Mouse (Mus musculus) stomach, postnatal 0 days (tissue): ENCODE measurements around the gene Mark1.

Experiments used
- CTCF ChIP-seq: IDR thresholded peaks from 2 replicates; pipeline ENCODE4 v1.5.1; 2016; ENCODE audit warnings: antibody characterized with exemption, low read depth, mild to moderate bottlenecking, moderate library complexity
- EP300 ChIP-seq: optimal IDR thresholded peaks from 2 replicates; pipeline ENCODE3; 2016; ENCODE audit warnings: antibody characterized with exemption

- TF ChIP-seq CTCF (no peak), EP300 (no peak)
These were observed 109.9 kb downstream of the Mark1 start for GRCm38 (mm10) chr1:184889454-184889853.
